Mouse (Mus musculus) liver, embryonic 18 days (tissue): ENCODE data around the gene Nosip. TPM values are rescaled to one million over a fixed set of nuclear protein-coding genes. Genes with fewer than 3 reads are reported as not detected.

Source experiments
- polyA plus RNA-seq: library from polyadenylated mRNA; depleted of rRNA; stranded (reverse); fragments of >200 nt; gene quantifications from 2 replicates; pipeline ENCODE4 v1.2.3, GENCODE M21; 2012; rRNA removed

Gene Nosip
- 24.0 and 24.4 TPM in 2 replicates for polyA plus RNA-seq

GRCm38 (mm10) chr7:45062239-45062835, at the start of gene Nosip, which contains the start of gene Prrg2:
Gene Nosip, plus strand, starts transcription at chr7:45062429.
Gene Prrg2, minus strand, starts transcription at chr7:45062677.

GRCm38 (mm10) chr7:45015957-45016612, 46.1 kb upstream of the Nosip start, which contains the start of gene Scaf1:
Gene Scaf1, minus strand, starts transcription at chr7:45016363.

GRCm38 (mm10) chr7:45017242-45018061, 44.8 kb upstream of the Nosip start, which contains the start of gene Rras:
Gene Rras, plus strand, starts transcription at chr7:45017961.

DNA sequence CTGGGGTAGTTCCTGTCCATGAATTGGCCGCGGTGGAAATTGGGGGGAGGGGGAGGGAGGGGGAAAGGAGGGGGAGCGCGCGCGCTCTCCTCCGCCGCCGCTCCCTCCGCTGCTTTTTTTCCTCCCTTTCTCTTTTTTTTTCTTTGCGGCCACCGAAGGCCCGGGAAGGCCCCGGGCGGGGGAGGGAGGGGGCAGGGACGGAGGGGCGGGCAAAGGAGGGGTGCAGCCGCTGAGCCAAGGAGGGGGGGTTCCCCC, 9.4 kb upstream of the Nosip start, which contains the start of gene Prr12:
Gene Prr12 (minus strand): TSS at position 20 of the 255 bp plus-strand sequence.

GRCm38 (mm10) chr7:45092048-45092447, 29.8 kb downstream of the Nosip start, which contains the start of gene Rcn3:
Gene Rcn3, minus strand, starts transcription at chr7:45092221.

GRCm38 (mm10) chr7:45103652-45104180, 41.5 kb downstream of the Nosip start, which contains the start of gene Fcgrt:
Gene Fcgrt, minus strand, starts transcription at chr7:45103851.

GRCm38 (mm10) chr7:45124224-45125143, 62.3 kb downstream of the Nosip start, which contains the start of gene Rps11:
Gene Rps11, minus strand, starts transcription at chr7:45124439.

Other genes with a start within 250 kb of the Nosip start
- 20.2 and 22.4 TPM in 2 replicates for gene Nup62, start 246.3 kb upstream of the Nosip start, polyA plus RNA-seq
- gene Il4i1, start 246.0 kb upstream of the Nosip start, polyA plus RNA-seq, result 0.38 TPM in 2 replicates
- 247 and 266 TPM in 2 replicates for gene Atf5, start 245.8 kb upstream of the Nosip start, polyA plus RNA-seq
- 35.6 and 37.3 TPM in 2 replicates for gene Akt1s1, start 213.4 kb upstream of the Nosip start, polyA plus RNA-seq
- gene Tbc1d17, start 213.3 kb upstream of the Nosip start, polyA plus RNA-seq, result 21.1 and 23.3 TPM in 2 replicates
- gene Pnkp, start 205.3 kb upstream of the Nosip start, polyA plus RNA-seq, result 18.0 and 24.6 TPM in 2 replicates
- gene Ptov1, start 192.6 kb upstream of the Nosip start, polyA plus RNA-seq, result 48.6 and 56.2 TPM in 2 replicates
- 26.0 and 30.9 TPM in 2 replicates for gene Med25, start 169.7 kb upstream of the Nosip start, polyA plus RNA-seq
- 6.4 and 7.8 TPM in 2 replicates for gene Fuz, start 166.3 kb upstream of the Nosip start, polyA plus RNA-seq
- 33.1 and 39.3 TPM in 2 replicates for gene Ap2a1, start 132.9 kb upstream of the Nosip start, polyA plus RNA-seq
- 0.02 TPM in 1 of 2 replicates, not detected in the other for gene Tsks, start 119.2 kb upstream of the Nosip start, polyA plus RNA-seq
- gene Cpt1c, start 87.6 kb upstream of the Nosip start, polyA plus RNA-seq, result 2.3 and 2.6 TPM in 2 replicates
- gene Prmt1, start 75.9 kb upstream of the Nosip start, polyA plus RNA-seq, result 105 and 112 TPM in 2 replicates
- gene Irf3, start 64.8 kb upstream of the Nosip start, polyA plus RNA-seq, result 50.0 and 54.3 TPM in 2 replicates
- gene Bcl2l12, start 63.7 kb upstream of the Nosip start, polyA plus RNA-seq, result 9.0 and 9.5 TPM in 2 replicates
- gene Scaf1, start 46.1 kb upstream of the Nosip start, polyA plus RNA-seq, result 13.5 and 17.4 TPM in 2 replicates
- 41.8 and 53.8 TPM in 2 replicates for gene Rras, start 44.5 kb upstream of the Nosip start, polyA plus RNA-seq
- gene Prr12, start 9.5 kb upstream of the Nosip start, polyA plus RNA-seq, result 1.1 and 1.7 TPM in 2 replicates
- 17.7 and 19.5 TPM in 2 replicates for gene Prrg2, start 248 bp downstream of the Nosip start, polyA plus RNA-seq
- 18.6 and 20.0 TPM in 2 replicates for gene Rcn3, start 29.8 kb downstream of the Nosip start, polyA plus RNA-seq
- 64.9 and 71.1 TPM in 2 replicates for gene Fcgrt, start 41.4 kb downstream of the Nosip start, polyA plus RNA-seq
- gene Rps11, start 62.0 kb downstream of the Nosip start, polyA plus RNA-seq, result 256 and 267 TPM in 2 replicates
- 1,073 and 1,547 TPM in 2 replicates for gene Rpl13a, start 66.3 kb downstream of the Nosip start, polyA plus RNA-seq
- 0.05 and 0.17 TPM in 2 replicates for gene Gm45713, start 73.8 kb downstream of the Nosip start, polyA plus RNA-seq
- 7.5 and 8.3 TPM in 2 replicates for gene Flt3l, start 74.0 kb downstream of the Nosip start, polyA plus RNA-seq
- 32.5 and 35.0 TPM in 2 replicates for gene Pih1d1, start 91.9 kb downstream of the Nosip start, polyA plus RNA-seq
- 20.1 and 26.3 TPM in 2 replicates for gene Aldh16a1, start 92.2 kb downstream of the Nosip start, polyA plus RNA-seq
- 0.01 TPM in 2 replicates for gene Slc17a7, start 101.5 kb downstream of the Nosip start, polyA plus RNA-seq
- not detected in 2 replicates for gene Gfy, start 117.1 kb downstream of the Nosip start, polyA plus RNA-seq
- gene Pth2, start 118.6 kb downstream of the Nosip start, polyA plus RNA-seq, result not detected in 2 replicates
- gene Ccdc155, start 142.5 kb downstream of the Nosip start, polyA plus RNA-seq, result 0.04 and 0.05 TPM in 2 replicates
- gene Dkkl1, start 149.7 kb downstream of the Nosip start, polyA plus RNA-seq, result 0.42 and 0.52 TPM in 2 replicates
- 21.0 and 23.1 TPM in 2 replicates for gene Tead2, start 153.3 kb downstream of the Nosip start, polyA plus RNA-seq
- 30.2 and 33.5 TPM in 2 replicates for gene Cd37, start 176.7 kb downstream of the Nosip start, polyA plus RNA-seq
- 0.05 and 0.06 TPM in 2 replicates for gene Slc6a16, start 178.7 kb downstream of the Nosip start, polyA plus RNA-seq
- 0.04 and 0.09 TPM in 2 replicates for gene Slc6a21, start 215.1 kb downstream of the Nosip start, polyA plus RNA-seq